Mouse (Mus musculus) monocyte, adult 2 months (primary cell): Measurements from ENCODE around the gene Cpm.
"Not testable (repeated sequence)": the region's sequence is repeated elsewhere in the genome, so short reads cannot be mapped to it uniquely, and the experiment has no call there.

Source experiments
- DNase-seq, 2 experiments: peaks; one replicate each; pipeline ENCODE4 v3.0.0; 2022; ENCODE audit warnings: low spot score in 2 of 2, low read depth in 1 of 2

Gene Cpm

GRCm38 (mm10) chr10:117629169-117629971 is at the start of gene Cpm:
Gene Cpm (plus strand): TSS chr10:117629500.
- no peak for DNase-seq

GRCm38 (mm10) chr10:117579771-117580284 is 49.5 kb upstream of the Cpm start:
- no peak for DNase-seq

GRCm38 (mm10) chr10:117580405-117580804 is 48.9 kb upstream of the Cpm start:
- DNase-seq, result no peak

DNA sequence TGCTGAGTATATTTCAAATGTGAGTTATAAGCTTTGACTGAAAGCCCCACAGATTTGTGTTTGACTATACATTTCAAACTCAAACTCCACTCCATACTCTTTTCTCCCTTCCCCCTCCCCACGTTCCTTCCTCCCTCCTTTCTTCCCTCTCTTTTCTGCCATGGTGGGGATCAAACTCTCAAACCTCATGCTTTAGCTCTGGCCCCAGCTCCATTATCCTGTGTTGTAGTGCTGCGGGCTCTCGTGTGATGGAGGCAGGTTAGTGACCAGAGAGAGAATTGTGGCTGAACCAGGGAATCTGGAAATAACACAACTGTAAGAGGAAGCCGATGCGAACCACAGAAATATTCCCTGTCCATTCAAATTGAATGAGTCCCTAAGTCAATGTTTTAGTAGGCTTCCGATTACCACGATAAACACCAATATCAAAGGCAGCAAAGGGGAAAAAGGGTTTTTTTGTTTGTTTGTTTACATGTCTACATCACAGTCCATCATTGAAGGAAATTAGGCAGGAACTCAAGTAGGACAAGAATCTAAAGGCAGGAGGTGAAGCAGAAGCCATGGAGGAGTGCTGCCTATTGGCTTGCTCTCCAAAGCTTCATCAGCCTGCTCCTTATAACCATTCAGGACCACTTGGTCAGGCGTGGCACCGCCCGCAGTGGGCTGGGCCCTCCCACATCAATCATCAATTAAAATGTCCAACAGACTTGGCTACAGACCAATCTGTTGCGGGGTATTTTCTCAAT is 48.1 kb upstream of the Cpm start:
- no peak for DNase-seq

GRCm38 (mm10) chr10:117581753-117582062 is 47.6 kb upstream of the Cpm start:
- DNase-seq, result no peak

DNA sequence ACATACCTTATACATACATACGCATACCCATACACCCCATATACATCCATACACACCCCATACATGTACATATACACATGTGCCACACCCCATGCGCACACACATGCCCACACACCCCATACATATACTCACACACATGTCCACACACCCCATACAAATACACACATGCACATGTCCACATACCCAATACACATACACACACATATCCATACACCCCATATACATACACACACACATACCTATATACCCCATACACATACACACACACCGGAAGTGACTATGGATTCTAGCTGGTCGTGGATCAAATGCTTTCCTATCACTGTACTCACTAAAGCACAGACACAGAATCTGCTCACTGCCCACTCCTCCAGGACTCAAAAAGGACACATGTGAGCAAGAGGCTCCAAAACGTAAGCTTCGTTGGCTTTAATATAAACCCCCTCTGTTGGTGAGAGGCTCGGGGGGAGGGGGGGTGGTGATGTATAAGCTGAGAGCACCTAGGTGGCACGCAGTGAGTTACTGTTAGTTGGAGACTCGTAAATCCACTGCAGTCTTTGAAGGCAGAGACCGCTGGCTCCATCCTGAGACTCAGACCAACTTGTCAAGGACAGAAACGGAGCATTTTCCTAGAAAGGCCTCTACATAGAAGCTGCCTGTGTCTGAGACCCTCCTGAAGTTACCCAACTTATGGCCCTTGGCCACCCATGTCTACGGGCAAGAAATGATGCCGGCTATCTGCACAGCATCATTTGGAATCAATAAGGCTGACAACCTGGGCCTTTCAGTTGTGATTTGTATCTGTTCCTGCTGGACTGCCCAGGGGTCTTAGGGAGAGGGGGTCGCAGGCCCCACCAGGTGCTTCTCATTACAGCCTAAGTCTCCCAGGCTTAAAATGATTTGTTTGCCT is 45.9 kb upstream of the Cpm start:
- DNase-seq, result no peak

GRCm38 (mm10) chr10:117584102-117584501 is 45.2 kb upstream of the Cpm start:
- DNase-seq, result no peak

DNA sequence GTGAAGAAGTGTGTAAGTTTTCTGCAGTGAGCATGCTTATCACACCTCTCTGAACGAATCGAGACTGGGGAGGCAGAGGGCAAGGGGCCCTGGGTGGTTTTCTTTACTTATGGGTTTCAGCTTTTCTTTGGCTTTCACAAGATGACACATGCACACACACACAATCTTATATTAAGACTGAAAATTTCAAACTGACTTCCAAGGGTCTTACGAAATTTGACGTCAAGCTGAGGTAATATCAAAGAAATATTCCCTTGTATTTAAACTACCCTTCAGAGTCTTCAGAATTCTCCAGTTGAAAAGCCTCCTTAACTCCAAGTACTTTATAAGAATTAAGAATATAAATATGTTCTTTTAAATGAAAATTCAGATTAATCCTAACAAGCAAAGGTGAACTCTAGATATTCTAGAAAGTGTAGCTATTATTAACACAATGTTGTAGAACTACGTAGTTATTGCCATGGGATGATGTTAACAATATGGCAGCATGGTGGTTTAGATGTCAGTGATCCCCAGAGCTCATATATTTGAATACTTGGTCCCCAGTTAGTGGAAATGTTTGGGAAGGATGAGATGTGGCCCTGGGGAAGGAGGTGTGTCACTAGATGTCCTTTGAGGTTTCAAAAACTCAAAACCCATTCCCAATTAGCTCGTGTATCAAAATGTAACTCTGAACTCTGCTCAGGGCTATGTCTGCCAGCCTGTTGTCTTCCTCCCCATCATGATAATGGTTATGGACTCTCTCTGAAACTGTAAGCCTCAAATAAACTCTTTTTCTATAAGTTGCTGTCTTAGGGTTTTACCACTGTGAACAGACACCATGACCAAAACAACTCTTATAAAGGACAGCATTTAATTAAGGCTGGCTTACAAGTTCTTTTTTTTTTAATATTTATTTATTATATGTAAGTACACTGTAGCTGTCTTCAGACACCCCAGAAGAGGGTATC is 44.5 kb upstream of the Cpm start:
- no peak for DNase-seq

DNA sequence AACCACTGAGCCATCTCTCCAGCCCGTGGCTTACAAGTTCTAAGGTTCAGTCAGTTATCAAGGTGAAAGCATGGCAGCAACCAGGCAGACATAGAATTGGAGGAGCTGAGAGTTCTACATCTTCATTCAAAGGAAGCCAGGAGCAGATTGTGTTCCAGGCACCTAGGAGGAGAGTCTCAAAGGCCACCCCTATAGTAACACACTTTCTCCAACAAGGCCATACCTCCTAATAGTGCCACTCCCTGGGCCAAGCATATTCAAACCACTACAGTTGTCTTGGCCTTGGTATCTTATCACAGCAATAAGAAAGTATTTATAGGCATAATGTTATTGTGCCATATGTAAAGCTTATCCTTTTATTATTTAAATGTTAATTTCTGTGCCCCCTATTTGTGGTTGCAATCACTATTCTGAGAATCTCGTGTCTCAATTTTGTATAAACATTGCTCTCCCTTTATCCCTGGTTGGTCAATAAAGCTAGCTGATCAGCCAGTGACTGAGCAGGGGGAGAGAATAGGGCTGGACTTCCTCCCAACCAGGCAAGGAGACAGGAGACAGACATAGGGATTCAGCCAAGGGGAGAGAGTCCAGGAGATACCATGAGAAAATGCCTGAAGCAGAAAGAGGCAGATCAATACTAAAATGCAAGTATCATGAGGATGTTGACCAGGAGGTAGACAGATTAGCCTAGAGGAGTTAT is 43.5 kb upstream of the Cpm start:
- no peak for DNase-seq

DNA sequence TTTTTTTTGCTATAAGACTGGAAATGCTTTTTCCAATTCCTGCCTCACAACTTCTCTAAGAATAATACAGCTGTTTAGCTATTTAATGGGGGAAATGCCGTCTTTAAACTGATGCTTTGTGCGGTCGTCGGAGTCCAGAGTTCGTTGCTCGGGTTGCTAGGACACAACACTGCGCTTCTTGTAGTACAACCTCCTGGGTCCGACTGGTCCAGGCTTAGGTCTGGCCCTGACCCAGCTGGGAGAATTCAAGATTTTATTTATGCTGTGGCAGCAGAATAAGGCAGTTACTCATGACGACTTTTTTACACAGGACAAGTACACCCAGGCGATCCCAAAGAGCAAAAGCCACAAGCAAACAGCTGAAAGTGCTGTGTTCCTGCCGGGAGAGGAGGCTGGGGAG is 42.4 kb upstream of the Cpm start:
- no peak for DNase-seq

GRCm38 (mm10) chr10:117587335-117587734 is 42.0 kb upstream of the Cpm start:
- DNase-seq, result no peak

- not testable (repeated sequence) for DNase-seq
These were observed 40.7 kb upstream of the Cpm start for GRCm38 (mm10) chr10:117588416-117589143.

- no peak for DNase-seq
These were observed 40.0 kb upstream of the Cpm start for GRCm38 (mm10) chr10:117589144-117589940.

GRCm38 (mm10) chr10:117590331-117591301 is 38.7 kb upstream of the Cpm start:
- no peak for DNase-seq

GRCm38 (mm10) chr10:117591766-117592165 is 37.5 kb upstream of the Cpm start:
- no peak for DNase-seq

GRCm38 (mm10) chr10:117592306-117593040 is 36.8 kb upstream of the Cpm start:
- DNase-seq, result no peak
